Mouse (Mus musculus): ENCODE data around the gene Arhgap25. TPM values are rescaled to one million over a fixed set of nuclear protein-coding genes. Genes with fewer than 3 reads are reported as not detected.
"Not testable (repeated sequence)": the region's sequence is repeated elsewhere in the genome, so short reads cannot be mapped to it uniquely, and the experiment has no call there.

Gene Arhgap25
- total RNA-seq, 2 experiments from 2014 or later, result 7.1 to 8.6 TPM

DNA sequence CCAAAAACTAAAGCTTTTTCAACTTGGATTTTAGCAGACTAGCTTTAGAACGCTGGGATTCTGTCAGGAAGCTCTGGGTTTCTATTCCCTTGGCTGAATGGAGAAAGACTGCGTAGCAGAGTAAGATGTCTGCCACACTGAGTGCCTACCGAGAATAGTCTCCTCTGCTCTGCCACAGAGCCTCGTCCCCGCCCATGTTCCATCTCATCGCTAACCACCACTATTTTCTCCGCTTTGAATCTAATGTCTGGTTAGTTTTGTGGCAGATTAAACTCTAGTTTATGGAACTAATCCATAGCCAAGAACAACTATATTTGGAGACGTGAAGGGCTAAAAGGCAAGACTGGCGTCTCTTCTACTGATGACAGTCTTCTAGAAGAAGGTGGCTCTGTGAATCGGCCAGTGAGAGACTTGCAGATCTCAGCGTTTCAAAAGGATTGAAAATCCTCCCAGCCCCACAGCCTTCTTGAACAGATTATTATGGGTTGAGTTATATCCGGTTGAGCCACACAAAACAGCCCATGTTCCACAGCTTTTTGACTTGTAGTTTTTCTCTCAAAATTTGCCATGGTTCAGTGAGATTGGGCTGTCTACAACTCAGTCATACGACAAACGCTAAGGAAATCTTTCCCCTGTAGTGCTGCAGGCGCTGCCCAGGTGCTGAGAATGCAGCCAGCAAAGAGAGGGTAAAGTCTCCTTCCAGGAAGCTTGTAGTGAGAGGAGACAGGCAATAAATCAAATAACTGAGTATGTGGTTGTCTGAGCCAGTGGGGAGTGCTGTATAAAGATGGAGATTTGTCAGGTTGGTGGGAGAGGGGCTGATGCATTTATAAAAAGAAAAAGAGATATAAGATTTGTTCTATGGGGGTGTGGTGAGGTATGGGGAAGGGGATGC is 5.6 kb upstream of the Arhgap25 start:
- no peak for ATAC-seq (replicated peaks; ENCODE audit: low FRiP score, poor library complexity, severe bottlenecking)

DNA sequence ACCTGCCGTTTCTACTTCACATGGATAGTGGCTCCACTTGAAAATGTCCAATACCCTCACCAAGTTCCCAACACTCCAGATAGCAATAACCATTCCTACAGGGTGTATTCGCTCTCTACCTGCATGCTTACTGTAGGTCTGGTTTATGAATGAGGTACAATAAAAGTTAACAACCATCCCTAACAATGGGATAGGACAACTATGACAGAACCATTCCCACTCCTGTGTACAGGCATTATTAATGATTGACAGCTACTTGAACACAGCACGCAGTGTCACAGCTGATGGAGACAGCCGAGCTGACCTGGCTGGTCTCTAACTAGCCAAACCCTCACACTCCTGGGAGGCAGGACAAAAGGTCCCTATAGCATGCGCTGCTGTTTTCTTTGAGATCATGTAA is 4.6 kb upstream of the Arhgap25 start:
- no peak for ATAC-seq (replicated peaks; ENCODE audit: low FRiP score, poor library complexity, severe bottlenecking)

DNA sequence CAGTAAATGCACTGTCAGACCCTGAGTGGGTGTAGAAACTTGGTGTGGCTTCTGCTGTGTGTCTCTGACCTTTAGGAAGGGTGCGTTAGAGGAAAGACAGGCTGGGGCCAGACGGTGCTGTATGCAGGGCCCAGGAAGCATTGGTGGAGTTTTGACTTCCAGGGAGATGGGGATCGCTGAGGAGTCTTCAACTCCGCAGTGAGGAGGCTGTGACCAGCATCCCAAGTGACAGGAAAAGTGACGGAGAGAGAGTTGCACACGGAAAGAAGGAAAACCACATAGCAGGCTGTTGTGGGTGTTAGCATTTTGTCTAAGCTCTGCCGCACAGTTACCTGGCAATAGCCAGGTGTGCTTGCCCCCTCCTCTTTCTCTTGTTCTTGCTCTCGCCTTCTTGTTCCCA is 3.2 kb upstream of the Arhgap25 start:
- no peak for ATAC-seq (replicated peaks; ENCODE audit: low FRiP score, poor library complexity, severe bottlenecking)

DNA sequence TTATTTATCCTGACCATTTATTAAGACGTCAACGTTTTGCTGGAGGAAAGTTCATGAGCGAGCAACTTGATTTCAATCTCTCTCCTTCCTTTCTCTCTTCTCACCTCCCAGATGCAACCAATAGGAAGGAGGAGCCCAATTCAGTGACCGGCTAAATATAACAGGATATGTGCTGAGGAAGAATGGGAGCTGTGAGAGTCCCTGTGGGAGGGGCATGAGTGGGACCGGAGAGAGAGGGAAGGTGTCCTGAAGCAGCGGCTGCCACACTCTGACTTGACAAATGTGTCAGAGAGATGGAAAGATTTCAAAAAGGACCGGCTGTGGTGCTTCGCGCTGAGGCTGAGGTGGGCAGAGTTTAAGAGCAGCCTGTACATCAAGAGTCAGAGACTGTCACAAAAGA is 2.6 kb upstream of the Arhgap25 start:
- no peak for ATAC-seq (replicated peaks; ENCODE audit: low FRiP score, poor library complexity, severe bottlenecking)

DNA sequence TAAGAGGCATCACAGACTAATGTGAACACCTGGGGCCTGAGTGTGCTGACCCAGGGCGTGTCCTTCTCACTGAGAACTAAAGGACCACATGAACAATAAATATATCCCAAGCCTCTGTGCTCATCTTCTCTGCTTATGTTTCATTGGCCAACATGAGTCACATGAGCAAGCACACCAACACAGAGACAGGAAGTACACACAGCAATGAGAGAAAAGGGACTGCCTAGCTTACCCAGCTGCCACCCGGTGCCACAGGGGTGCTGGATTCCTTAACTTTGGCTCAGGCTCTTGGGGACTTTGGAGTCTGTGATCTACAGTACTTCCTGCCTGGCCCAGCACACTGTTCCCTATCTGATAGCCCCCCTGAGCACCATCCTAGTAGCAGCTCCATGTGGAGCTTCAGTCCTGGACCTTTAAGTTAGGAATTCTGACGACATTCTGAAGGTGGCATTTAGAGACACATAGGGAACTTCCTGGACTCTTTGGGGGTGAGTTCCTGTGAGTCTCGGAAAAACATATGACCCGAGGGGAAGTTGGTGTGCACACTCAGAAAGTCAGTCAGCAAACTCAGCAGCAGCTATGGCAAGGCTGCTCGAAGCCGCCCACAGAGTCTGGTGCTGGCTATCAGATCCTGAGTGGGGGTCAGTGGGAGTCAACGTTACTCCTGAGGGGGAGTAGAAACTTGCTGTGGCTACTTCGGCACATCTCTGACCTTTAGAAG is 2.0 kb upstream of the Arhgap25 start:
- ATAC-seq (replicated peaks; ENCODE audit: low FRiP score, poor library complexity, severe bottlenecking), result 0 out of 2 replicates have a peak, but pooled peaks have one; percentile 13

DNA sequence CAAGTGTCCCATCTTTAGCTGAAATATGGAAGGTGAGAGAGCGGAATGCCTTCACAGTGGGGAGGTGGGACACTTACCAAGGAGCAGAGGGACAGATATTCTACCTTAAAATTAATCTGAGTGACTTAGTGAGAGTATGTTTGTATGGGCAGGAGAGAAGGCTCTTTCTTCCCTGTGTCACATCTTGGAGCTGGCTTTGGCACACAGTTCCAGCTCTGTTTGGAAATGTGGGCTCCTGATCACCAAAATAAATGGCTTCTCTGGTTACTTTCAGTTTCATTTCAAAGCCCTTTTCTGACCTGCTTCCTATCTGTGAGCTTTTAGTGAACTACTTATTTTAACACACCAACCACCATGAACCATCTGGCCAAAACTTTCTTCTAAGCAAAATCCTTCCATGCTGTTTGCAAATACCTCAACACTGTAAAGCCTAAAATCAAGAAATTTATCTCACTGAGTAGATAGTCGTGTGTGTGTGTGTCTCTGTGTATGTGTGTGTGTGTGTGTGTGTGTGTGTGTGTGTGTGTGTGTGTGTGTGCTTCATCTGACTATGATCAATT is 1.5 kb downstream of the Arhgap25 start:
- ATAC-seq (replicated peaks; ENCODE audit: low FRiP score, poor library complexity, severe bottlenecking), result no peak

DNA sequence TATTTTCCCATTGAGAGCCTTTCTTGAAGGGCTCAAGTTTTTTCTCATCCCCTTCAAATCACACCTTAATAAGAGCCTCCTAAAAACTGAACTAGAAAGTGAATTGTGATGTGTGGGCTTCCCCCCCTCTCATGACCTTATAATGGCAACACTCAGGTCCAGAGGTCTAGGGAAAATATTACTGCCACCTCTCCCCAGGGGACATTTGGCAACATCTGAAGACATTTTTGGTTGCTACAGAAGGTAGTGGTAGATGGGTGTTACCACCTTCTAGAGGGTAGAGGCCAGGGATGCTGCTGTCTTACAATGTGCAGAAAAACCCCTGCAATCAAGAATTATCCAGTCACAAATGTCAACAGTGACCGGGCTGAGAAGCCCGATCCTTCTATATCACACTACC is 2.7 kb downstream of the Arhgap25 start:
- no peak for ATAC-seq (replicated peaks; ENCODE audit: low FRiP score, poor library complexity, severe bottlenecking)

DNA sequence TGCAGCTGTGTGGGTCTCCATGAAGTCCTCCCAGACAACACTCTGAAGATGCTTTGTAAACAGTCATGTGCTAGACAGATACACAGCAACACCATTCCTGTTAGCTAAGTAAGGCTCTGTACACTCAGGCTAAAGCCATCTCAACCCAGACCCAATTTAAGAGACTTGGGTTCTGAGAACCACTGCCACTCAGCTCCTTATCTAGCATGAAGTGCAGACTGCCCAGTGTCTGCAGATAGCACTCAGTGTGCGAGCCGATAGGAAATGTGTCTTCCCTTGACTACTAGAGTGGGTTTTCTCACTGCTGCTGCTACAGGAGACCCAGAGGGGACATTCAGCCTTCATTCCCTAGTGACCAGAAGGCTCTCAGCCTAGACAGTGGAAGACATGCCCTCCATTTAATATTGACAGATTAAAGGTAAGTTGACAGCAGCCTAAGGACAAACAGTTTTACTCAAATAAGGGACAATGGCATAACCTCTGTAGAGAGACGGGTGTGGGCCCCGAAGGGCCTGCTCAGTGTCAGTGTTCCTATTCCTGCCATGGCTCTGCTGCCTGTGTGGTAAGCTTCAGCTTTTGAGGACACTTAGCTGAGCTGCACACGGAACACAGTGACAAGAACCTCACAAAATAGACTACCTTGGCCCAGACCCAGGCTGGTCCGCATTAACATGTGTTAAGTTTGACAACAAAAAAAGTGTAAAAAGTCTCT is 5.1 kb downstream of the Arhgap25 start:
- ATAC-seq (replicated peaks; ENCODE audit: low FRiP score, poor library complexity, severe bottlenecking), result peak; percentile 70

DNA sequence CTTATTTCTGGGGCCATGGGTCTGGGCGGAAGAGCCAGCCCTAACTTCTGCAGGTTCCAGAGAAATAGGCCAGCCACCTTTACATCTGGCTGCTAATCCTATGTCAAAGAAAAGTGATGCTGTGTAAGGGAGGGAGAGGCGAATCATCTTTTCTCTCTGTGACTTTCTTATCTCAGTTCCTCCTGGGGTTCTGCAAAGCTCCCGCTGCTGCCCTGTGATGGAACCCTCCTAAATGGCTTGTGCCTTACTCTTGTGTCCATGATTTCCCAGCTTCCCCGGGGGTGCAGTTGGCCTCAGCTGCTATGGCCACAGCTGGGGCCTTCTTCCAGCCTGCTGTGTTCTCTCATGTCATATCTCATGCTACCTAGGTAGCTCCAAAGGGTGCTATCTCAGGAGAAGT is 5.7 kb downstream of the Arhgap25 start:
- peak; percentile 24; the same call in 1 of the 2 replicates for ATAC-seq (replicated peaks; ENCODE audit: low FRiP score, poor library complexity, severe bottlenecking)

DNA sequence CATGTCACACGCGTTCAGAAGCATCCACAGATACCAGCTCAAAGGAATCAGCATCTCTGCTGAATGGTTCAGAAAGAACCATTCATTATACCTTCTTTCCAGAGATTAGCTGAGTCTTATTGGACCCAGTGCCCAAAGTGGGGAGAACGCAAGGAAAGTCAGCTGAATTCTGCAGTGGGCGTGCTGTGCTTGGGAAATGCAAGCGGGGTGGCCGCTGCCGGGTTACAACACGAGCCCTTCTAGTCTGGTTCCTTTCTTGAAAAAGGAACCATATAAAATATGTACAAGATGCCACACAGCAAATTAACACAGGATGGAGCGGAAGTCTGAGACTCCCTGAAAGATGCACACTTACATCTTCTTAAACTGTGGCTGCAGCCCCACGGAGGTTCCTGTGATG is 7.9 kb downstream of the Arhgap25 start:
- ATAC-seq (replicated peaks; ENCODE audit: low FRiP score, poor library complexity, severe bottlenecking), result no peak

DNA sequence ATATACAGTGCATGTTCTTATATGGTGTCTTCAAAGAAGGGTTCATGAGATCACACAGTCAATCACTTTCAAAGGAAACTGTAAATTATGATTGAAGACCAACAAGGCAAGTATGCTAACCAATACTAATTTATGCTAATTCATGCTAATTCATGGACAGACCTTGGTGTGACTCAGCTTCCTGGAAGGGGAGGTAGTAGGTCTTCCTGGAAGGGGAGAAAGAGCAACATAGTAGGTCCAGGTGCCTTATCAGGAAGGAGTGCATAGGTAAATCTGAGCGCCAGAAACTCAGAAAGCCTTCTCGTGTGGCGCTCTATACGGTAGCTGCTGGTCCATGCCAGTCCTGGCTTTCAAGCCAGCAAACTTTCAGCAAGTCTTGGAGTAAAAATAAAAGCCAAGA is 8.8 kb downstream of the Arhgap25 start:
- no peak for ATAC-seq (replicated peaks; ENCODE audit: low FRiP score, poor library complexity, severe bottlenecking)

DNA sequence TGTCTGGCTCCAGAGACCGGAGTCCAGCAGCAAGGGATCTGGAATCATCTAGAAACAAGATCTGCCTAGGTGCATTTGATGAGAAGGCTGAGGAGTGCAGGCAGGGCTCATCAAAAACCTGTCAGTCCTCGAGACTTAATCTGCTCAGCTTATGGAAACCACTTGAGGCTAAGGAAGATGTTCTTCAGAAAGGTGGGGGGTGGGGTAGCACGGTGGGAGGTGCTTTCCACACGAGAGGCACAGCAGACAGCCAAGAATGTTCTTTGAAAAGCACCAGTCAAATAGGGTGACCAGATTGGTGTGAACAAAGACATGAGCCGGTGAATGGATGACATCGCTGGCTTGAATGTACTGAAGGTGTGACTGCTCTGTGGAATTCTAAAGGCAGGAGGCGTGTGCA is 9.3 kb downstream of the Arhgap25 start:
- no peak for ATAC-seq (replicated peaks; ENCODE audit: low FRiP score, poor library complexity, severe bottlenecking)

DNA sequence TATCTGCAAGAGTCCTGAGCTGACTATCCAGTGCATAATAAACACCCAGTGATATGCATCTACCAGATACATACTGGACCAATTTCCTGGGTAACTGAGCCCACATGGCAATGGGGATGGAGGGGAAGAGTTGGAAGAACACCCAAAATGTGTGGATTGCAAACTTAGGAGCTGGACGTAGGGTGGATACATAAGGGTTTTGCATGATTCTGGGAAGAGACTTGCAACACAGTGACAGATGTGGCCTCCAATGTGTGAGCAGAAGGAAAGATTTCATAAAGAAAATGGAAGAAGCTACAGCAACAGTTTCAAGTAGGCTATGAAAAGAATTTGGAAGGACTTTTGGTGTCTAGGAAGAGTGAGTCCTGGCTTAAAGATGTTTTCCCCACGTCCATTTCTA is 10.0 kb downstream of the Arhgap25 start:
- ATAC-seq (replicated peaks; ENCODE audit: low FRiP score, poor library complexity, severe bottlenecking), result no peak

DNA sequence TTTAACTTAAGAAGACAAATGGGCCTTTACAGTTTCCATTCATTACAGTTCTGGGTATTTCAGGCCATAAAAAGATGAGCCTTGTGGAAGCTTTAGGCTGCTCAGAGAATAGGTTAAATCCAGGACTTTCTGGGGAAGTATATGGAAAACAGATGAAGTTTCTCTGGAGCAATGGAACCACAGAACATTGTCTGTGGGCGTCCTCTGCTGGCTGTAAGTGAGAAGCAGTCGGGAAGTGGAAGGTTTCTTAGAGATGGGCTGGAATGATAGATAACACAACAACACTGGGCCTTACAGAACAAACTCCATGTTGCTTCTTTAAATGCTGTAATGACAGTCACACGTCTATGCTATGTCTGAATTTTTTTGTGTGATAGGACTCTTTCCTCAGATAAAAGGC is 10.8 kb downstream of the Arhgap25 start:
- no peak for ATAC-seq (replicated peaks; ENCODE audit: low FRiP score, poor library complexity, severe bottlenecking)

DNA sequence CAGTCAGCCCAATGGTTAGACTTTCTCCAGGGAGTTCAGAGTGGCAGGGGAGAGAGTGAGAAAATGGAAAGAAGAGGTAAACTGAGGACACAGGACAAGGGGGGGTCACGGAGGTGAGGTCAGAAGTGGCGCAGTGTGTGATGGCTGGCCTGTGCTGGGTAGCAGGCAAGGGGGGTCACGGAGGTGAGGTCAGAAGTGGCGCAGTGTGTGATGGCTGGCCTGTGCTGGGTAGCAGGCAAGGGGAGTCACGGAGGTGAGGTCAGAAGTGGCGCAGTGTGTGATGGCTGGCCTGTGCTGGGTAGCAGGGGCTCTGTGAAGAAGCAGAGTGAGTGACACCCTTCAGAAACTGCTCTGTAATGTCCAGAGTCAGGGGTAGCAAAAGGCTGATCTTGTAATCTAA is 11.4 kb downstream of the Arhgap25 start:
- ATAC-seq (replicated peaks; ENCODE audit: low FRiP score, poor library complexity, severe bottlenecking), result not testable (repeated sequence)

DNA sequence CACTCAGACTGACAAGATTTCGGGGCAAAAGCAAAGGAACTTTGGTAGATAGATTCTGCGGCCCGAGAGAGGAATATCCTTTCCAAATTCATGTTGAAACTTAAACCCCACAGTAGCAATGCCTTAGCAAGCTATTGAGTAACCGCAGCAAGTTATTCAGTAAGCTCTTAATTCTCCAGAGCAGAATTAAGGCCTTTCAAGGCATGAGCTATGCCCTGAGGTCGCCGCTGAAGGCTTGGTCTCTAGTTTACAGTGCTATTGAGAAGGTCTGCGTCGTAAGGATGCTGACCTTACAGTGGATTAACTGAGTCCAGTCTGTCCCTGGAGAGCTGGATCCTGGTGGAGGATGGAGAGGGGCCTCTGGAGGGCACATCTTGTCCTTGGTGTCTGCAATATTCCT is 12.5 kb downstream of the Arhgap25 start:
- ATAC-seq (replicated peaks; ENCODE audit: low FRiP score, poor library complexity, severe bottlenecking), result no peak

DNA sequence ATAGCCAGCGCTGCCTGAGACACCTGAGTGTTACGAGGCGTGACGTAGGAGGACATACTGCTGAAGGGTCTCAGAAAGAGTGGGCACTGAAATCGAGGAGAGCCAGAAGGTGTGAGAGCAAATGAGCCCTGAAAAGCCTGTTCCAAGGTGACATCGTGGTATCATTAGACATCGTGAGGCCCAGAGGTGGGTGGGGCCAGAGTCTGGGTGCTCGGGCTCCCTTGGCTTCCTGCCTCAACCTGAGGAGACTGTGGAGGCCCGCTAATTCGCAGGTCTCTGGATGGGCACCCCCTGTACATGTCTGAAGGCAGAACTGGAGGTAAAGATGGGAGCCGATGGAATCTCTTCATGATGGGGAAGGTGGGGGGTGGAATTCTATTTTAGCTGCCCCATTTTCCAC is 13.2 kb downstream of the Arhgap25 start:
- no peak for ATAC-seq (replicated peaks; ENCODE audit: low FRiP score, poor library complexity, severe bottlenecking)

DNA sequence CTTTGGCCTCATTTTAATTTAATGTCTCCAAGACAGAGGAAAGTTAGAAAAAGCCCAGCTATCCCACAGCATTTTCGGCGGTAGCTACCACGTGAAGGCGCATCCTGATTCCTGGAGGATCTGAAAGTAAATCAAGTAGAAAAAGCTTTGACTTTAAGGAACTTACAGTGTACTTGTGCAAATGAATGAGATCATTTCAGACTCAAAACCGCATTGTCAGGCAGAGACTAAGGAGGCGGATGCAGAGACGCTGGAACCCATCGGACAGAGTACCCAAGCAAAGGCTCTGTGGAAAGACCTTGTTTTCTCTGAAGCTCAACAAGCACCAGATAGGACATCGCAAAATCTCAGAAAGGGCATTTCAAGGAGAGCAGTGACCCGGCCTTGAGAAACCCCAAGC is 14.4 kb downstream of the Arhgap25 start:
- ATAC-seq (replicated peaks; ENCODE audit: low FRiP score, poor library complexity, severe bottlenecking), result no peak

DNA sequence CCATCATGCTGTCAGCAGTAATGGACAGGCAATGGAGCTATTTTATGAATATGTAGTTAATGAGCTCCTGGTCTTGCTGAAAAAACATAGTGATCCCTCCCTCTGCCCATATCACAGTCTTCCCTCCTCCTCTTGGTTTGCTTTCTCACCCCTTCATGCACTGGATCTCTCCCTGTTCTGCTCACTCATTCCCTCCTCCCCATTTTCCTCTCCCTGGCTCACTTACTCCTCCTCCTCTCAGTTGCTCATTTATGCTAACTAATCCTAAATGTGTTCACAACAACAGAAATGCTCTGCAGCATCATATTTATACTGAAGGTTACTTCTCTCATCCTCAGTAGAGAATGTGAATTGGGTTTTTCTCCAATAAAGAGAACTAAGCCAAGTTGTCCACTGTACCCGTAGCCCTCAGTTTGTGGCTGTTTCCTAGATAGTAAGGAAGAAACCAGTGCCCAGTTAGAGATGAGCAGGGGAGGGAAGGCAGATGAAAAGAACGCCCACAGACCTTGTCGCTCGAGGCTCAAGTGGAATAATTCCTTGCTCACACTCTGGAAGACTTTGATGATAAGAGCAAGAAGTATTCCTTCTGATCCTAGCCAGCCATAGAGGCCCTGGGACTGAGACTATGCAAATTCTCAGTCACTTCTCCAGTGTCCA is 15.2 kb downstream of the Arhgap25 start:
- ATAC-seq (replicated peaks; ENCODE audit: low FRiP score, poor library complexity, severe bottlenecking), result no peak

DNA sequence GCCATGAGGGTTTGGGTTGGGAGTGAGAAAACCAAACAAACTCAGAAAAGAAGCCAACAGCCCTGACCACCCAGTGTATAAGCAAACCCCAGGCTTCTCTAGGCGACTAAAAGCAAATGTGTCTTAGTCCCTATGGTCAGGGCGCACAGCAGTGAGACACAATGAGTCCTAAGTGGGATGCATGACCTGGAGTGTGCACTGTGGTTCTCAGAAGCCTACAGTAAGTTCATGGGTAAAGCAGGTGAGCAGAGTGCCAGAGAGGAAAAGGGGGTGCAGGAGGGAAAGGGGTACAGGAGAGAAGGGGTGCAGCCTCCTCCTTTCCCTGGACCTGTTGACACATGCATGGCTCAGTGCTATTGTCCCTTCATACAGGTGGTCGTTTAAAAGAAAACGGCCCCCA is 18.7 kb downstream of the Arhgap25 start:
- ATAC-seq (replicated peaks; ENCODE audit: low FRiP score, poor library complexity, severe bottlenecking), result no peak
